Mouse (Mus musculus) layer of hippocampus, postnatal 14 days (tissue): ENCODE measurements around the gene Got1. TPM values are rescaled to one million over a fixed set of nuclear protein-coding genes. Genes with fewer than 3 reads are reported as not detected.
A peak's percentile ranks its signal among the peaks of the same experiment; 100 is the strongest.

Experiments used
- DNase-seq, 2 experiments: peaks; one replicate each; pipeline ENCODE4 v3.0.0; 2021 to 2022; ENCODE audit warnings: low spot score in 2 of 2, mixed read lengths in 1 of 2
- long read RNA-seq, 2 experiments: library from polyadenylated mRNA; stranded (forward); transcript quantifications; one replicate each; pipeline ENCODE4 v2.0.0; 2021
- total RNA-seq, 2 experiments: library from RNA; stranded (reverse); gene quantifications; 2 replicates each; pipeline ENCODE4 v1.2.3; 2021

Gene Got1
- total RNA-seq, result 100 to 1,000 TPM; 268 to 269 TPM
- long read RNA-seq, experiment 1, transcript Got1-201 (9 exons, 2,058 nt), result major isoform, 273 of 290 reads
- long read RNA-seq, experiment 1, partial matches to known transcripts, result 12 of 290 reads
- long read RNA-seq, experiment 1, other reads (novel, unspliced or antisense), result 4 of 290 reads
- long read RNA-seq, experiment 2, transcript Got1-201 (9 exons, 2,058 nt), result major isoform, 313 of 344 reads
- long read RNA-seq, experiment 2, partial matches to known transcripts, result 18 of 344 reads
- long read RNA-seq, experiment 2, other reads (novel, unspliced or antisense), result 11 of 344 reads

DNA sequence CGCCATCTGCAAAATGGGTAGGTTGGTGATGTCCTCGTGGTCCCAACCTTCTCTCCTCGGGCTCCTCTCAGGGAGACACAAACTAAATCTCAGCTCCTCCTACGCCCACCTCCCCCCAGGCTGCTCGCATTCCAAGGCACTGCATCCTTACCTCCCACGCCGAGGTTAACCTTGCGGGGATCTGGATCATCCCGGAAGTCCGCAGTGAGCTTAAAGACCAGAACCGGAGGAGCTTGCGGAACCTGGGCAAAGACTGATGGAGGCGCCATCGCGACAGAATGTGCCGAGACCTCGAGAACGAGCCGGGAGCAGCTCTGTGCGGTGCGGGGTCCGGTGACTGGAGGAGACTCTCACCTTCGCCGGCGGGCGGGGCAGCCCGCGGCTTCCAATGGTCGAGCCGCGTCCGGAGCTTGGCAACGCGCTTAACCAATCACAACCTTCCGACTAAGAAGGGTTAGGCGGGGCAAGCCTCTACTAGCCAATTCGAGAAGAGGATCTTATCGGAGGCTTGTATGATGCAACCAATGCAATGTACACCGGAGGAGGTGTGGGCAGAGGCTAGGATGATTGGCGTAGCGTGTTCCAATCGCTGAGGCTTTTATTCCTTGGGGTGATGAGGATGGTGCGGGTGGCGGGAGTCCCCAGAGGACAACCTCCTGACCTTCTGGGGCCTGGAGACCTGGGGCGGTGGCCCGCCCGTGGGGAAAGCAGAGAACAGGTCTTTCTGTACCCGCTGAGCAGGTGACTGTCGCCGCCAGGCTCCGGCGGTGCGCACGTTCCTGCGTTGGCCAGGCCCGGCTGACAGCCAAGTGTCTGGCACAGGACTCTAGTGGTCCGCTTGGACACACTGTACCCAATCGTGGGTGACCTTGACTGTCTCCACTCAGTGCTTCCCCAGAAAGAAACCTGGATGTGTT lies at the start of gene Got1:
TSS of gene Got1 (minus strand) at position 419 of the 917 bp plus-strand sequence.
- DNase-seq, result peak; percentile 95 to 98

DNA sequence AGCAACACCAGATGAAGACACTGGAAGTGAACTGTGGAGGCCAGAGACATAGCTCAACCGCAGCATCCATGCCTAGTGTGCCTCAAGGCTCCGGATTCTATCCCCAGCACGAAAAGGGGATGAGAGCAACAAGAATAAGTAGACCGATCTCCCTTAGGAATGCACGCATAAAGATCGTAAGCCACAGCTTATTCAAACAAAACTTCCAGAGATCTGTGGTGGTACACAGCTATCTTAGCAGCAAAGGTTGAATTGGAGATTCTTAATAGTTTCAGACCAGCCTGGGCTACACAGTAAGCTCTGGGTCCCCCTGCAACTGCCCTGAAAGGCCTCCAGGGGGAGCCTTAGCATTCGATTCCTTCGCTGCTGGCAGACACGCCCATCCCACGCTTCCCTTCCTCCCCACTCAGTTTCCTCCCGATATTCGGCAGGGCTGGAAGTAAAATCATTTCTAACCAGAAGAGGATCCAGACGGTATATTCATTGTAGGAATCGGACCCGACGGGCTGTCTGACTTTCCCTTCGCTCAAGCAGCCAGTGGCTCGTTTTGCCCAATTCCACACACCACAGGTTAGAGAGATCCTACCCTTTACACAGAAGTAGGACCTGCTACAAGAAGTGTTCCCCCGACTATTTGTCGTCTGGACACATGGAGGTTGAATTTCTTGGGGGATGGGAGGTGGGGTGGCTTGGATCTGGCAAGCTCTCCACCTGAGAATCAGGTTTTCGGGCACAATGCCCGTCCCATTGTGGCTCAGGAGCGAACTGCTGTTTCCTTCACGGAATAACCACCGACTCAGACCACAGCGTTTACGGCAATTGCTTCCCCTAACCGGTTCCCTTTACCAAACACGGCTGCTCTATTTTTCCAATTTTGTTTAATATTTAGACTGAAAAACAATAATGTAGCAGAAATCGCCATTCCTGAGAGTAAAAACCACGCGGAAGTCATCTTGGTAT lies 46.7 kb upstream of the Got1 start:
- peak; percentile 50 to 77 for DNase-seq

DNA sequence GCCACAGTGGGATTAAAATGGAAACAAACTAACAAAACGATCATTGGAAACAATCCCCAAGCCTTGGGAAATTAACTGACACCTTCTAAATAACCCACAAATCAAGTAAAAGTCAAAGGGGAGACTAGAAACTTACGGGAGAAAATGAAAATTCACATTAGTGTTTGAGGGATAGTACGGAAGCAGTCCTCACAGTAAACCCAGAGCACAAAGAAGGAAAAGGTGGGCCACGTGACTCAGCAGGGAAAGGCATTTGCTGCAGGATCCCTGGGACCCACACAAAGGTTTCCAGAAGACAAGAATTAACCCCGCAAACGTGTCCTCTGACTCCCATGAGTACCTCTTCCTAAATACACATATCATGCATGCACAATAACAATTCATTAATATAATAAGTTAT lies 44.7 kb upstream of the Got1 start:
- DNase-seq, result no peak

DNA sequence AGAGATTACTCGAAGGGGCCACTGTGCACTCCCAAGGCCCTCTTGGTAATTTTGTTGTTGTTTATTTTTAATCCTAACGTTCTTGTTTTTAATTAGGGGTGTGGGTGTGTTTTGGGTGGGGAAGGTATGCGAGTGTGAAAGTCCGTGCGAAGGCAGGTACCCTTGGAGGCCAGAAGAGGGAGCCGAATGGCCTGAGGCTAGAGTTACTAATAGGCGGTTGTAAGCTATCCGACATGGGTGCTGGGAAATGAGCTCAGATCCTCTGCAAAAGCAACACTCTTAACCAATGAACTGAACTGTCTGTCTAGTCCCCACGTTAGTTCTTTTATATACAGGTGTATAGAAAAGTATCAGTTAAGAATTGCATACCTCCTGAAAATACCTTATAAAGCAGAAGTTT lies 43.9 kb upstream of the Got1 start:
- no peak for DNase-seq

DNA sequence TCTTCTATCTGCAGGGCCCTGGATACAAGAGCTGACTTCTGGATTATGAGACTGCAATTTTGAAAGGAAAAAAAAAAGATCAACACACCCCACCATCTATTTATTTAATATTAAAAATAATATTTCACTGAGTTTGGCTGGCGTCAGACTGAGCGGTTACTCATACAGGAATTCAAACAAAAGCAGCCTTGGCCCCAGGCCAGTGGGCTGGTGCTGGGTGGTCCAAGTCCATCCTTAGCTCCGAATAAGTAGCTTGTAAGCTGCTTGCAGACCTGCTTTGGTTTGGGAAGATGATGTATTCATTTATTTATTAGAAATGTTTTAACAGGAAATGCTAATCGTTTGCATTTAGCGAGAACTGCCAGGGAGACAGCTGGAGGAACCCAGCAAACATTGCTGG lies 38.8 kb upstream of the Got1 start:
- no peak for DNase-seq

DNA sequence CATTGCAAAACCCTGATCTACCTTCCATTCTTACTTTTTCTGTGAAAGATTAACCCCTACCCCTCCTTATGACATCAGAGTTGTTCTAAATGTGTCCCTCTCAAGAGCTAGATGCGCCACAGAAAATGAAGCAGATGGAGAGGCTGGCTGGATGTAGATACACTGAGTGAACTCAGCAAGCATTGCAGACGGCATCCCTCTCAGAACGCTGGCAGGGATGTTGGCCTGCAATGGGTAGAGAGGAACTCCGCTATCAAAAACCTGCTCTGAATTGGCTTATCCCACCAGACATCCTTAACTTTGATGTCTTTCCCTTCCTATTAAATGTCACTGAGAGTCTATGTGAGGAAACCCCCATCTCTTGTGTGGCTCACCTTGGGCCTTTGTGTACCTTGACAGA lies 37.4 kb upstream of the Got1 start:
- peak in 1 of 2 experiments; percentile 9 for DNase-seq

DNA sequence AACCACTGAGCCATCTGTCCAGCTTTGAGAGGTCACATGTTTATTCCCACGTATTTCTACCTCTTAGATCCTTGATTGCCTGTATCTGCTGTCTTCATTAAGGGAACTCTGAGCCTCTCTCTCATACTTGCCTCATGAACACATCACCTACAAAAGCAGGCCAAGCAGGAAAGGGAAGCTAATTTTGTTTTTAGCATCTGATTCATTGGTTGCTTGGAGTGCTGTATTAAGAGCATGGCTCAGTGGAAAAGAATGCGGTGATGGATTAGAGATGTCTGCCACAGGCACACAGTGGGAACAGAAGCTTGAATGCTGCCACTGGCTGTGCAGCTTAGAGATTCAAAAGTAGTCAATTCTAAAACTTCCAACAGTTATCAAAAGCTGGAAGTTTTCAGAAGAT lies 35.8 kb upstream of the Got1 start:
- no peak for DNase-seq

DNA sequence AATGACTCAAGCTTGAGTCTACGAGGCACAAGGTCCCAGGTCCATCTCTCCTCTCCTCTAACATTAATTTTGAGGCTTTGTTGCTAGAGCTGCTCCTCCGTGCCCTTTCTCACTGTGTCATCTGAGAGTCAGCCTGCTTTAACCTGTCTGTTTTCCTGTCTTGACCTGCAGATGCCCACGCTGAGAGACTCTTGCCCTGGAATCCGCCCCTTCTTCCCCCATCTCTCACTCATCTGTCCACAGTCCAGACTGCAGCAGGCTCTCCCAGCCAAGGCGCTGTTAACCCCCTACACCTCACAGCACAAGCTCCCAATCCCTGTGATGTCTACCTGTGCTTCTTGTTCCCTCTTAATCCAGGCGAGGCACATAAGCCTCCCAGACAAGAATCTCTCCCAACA lies 27.1 kb upstream of the Got1 start:
- no peak for DNase-seq

DNA sequence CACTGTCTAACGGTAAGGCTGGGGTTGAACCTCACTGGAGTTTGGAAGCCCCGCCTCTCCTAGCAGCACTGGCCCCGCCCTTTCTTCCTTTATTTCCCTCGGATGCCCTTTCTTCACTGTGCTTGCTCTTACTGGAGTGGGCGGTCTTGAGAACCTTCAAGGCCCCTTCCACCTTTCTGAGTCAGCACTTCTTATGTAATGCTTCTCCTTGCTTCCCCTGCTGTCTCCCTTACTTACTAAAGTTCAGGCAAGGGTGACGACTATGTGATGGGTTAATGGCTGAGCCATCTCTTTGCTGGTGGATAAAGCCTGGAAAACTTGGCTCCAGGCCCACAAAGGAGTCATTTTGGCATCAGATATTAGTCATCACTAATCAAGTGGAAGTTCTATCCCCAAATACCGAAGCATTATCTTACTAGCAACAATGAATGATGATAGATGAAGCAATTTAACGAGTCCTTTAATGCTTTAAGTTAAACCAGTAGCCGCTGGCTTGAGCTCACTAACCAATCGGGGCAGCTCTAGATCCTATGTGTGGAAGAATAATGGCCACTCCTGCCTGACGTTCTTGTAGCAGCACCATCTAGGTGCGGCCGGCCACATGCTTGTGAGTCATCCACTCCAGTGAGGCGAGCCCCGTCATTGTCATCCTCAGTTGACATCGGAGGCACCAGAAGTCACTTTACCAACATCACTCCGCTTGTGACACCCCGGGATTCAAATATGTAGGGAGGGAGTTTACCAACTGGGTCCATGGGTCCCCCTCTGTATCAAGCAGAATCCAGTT lies 26.5 kb upstream of the Got1 start:
- no peak for DNase-seq

DNA sequence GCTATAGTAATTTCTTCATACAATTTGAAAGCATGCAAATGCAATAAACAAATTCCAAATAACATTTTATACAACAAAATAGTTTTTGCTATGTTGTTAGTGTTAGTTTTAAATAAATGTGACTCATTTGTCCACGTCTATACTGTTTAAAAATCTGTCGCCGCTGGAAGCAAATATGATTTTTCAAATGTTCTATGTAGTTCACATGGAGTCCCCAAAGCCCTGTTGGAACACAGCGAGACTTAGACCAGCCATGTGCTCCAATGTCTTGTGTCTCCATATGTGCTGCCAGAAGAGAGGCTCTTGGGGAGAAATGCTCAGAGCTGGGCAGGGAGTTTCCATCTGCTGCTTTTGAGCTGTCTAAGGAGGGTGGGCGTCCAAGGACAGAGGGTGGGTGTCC lies 23.7 kb upstream of the Got1 start:
- DNase-seq, result no peak

DNA sequence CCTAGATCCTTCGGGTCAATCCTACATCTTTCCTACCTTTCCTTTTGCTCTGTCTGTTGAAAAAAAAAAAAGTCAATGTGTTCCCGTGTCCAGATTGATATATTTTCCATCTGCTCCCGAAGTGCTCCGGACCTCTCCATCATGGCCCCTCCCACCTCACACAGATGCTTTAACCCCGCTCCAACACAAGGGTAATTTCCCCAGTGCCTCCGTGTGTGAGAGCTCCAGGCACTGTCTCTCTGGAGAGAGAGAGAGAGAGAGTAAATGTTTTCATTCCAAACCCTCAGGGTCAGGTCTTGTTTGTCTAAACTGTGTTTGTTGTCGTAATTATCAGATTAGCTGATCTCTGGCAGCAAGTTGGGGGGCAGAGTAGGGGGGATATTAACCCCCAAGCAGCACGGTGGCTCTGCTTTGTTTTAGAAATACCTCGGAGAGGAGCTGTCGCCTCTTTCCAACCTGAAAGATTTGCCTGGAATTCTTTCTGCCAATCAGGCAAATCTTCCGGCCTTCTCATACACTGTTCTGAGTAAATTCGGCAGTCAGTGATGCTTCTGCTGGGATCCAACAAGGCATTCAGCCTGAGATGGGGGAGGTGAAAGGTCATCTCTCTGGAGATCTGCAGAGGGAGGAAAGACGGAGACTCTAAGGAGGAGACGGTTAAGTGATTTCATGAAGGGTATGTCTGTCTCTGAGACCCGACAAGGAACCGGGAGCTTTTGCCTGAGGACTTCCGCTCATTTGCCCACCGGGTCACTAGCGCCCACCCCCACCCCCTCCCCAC lies 22.1 kb upstream of the Got1 start:
- DNase-seq, result no peak

DNA sequence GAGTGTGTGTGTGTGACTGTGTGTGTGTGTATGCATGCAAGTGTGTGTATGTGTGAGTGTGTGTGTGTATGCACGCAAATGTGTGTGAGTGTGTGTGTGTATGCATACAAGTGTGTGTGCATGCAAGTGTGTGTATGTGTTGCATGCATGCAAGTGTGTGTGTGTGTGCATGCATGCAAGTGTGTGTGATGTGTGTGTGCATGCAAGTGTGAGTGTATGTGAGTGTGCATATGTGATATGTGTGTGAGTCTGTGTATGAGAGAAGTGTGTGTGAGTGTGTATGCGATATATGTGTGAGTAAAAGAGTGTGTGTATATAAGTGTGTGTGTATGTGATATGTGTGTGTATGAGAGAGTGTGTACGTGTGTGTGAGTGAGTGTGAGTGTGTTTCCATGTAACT lies 11.0 kb upstream of the Got1 start:
- no peak for DNase-seq

DNA sequence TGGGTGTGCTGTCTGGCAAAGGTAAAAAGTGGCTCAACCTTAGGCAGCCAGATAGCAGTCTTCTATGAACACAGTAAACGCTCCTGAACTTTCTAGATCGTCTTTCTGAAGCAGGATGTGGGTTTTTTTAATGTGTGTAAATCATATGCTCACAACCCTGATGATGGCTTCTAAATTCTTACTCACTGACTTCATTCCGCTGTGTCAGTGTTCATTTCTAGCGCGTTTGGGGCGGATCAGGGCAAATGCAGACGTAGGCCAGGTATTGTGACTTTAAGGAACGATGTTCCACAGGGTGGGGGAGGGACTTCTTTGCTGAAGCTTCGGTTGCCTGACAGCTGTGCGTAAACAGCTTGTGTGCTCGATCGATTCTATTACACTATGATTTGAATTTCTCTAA lies 6.5 kb upstream of the Got1 start:
- DNase-seq, result no peak

DNA sequence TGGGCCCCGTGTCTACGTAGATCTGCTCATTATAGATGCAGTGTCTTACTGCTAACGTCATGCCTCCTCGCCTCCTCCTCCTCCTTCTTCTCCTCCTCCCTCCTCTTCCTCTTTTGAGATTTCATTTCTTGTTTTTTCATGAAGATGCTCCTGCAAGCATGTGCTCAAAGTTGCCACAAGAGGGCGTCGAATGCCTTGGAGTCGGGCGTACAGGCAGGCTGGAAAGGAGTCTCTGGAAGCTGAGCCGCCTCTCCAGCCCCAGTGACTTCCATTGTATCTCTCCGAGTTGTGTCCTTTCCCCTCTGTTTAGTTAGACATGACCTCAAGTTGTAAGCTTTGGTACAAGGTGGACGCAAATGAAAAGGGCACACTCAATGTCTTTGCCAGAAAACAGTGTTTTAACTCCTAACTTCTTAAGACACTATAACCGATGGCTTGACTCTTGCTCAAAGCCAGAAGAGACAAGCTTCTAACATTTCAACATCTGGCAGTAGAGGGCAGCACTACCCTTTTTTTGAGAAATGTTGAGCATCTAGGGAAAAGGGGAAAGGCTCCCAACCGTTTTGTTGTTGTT lies 5.9 kb upstream of the Got1 start:
- DNase-seq, result peak; percentile 67 to 76

DNA sequence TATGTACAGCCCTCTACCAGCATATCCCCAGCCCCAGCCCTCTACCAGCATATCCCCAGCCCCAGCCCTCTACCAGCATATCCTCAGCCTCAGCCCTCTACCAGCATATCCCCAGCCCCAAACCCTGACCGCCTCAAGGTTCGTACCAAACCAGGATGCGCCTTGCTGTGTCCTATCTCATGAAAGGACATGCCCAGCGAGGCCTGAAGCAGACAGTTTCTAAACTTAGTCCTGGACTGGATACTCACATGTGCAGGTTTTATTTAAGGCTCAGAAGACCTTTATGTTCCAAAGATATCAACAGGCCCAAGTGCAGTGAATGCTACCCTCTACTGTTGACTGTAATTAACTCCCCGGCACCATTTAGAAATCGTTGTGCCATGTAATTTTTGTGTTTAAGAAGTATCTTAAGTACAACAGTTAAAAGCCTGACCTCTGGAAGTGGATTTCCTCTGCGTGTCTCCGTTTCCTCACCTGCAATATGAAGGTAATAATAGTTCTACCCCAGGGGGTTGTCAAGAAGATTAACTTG lies 3.7 kb upstream of the Got1 start:
- DNase-seq, result no peak

DNA sequence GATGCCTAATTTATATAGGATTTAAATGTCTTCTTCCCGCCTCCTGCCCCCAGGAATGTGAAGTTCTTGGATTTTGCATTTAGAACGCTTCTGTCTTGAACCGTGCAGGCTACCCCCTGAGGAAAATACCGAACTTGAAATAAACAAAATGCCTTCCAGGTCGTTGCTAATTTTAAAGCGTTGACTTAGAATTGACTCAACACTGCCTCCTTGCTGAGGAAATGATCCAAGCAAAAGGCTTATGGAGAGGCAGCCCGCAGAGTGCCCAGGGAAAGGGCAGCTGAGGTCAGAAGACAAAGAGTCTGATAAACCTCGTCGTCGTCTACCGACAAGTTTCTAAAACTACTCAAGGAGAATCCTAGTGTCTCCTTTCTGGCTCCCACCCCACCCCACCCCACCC lies 2.7 kb upstream of the Got1 start:
- no peak for DNase-seq

DNA sequence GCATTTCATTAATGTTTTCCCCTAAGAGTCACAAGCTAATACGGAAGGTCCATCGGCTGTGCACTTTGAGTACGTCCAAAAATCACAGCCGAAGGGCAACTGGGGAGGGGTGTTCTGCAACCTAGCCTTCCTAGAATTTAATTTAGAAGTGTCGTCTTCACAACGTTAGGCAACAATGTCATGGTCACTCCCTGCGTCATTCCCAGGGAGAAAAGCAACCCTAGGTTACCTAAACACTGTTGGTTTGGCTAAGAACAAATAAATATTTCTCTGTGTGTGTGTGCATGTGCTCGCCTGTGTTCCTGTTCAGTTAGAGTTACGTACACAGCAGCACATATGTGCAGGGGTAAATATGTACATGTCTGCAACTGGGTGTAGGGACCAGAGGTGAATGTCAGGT lies 1.6 kb upstream of the Got1 start:
- no peak for DNase-seq

DNA sequence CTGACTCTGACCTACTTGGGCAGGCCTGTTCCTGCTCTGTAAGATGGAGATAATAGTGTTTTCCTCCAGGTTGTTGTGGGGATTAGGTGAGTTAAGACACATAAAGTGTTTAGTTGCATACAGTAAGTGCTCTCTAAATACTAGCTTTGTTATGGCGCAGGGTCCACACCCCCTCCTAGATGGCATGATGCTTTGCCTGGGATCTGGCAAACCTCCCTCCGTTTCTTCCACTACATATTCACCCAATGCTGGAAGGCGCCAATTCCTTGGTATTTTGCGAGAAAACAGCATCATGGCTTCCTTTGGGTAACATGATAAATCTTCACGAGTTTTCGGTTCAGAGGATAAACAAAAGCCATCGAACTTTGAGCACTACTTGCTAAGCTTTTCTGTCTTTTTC lies 1.2 kb upstream of the Got1 start:
- no peak for DNase-seq

DNA sequence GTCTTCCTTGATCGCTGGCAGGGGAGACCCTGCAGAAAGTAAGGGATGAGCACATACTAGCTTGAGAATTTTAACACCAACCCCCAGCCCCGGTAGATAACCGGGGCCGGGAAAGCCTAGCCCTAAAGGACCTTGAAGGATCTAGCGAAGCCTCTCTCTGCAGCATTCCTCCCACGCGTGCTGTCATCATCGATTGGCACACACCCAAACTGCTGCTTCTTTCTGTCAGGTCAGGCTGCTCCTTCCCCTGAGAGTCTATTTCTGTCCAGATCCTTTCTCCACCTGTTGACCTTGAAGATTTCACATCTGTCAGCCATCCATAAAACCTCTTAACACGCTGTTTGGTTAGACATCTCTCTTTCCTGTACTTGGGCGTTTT lies 688 bp upstream of the Got1 start:
- DNase-seq, result peak in 1 of 2 experiments; percentile 38
